Mouse (Mus musculus) kidney, embryonic 15.5 days (tissue): Measurements from ENCODE around the gene Kcnt1. TPM values are rescaled to one million over a fixed set of nuclear protein-coding genes. Genes with fewer than 3 reads are reported as not detected.

Experiments
- ATAC-seq: fragments of 200-750 bp; cut with Nextera tagmentation; replicated peaks from 2 replicates; pipeline ENCODE4 v1.8.0; 2017; ENCODE audit warnings: moderate TSS enrichment; ENCODE audit not compliant: low FRiP score
- H3K27ac ChIP-seq: fragments of 300-500 bp; sonication (generic); 2 replicates; pipeline ENCODE4 v1.5.1; 2015; ENCODE audit warnings: mild to moderate bottlenecking, inconsistent platforms
- H3K27me3 ChIP-seq: fragments of 300-500 bp; sonication (generic); 2 replicates; pipeline ENCODE4 v1.6.1; 2015; ENCODE audit warnings: inconsistent platforms
- H3K36me3 ChIP-seq: fragments of 300-500 bp; sonication (generic); 2 replicates; pipeline ENCODE4 v1.6.1; 2015; ENCODE audit warnings: inconsistent platforms
- H3K4me1 ChIP-seq: fragments of 300-500 bp; sonication (generic); 2 replicates; pipeline ENCODE4 v1.6.1; 2015; ENCODE audit warnings: inconsistent platforms
- H3K4me2 ChIP-seq: fragments of 300-500 bp; sonication (generic); 2 replicates; pipeline ENCODE4 v1.6.1; 2015; ENCODE audit warnings: moderate library complexity, mild to moderate bottlenecking, inconsistent platforms
- H3K4me3 ChIP-seq: fragments of 300-500 bp; sonication (generic); replicated peaks from 2 replicates; pipeline ENCODE4 v1.5.1; 2015; ENCODE audit warnings: mild to moderate bottlenecking, inconsistent platforms
- H3K9ac ChIP-seq: fragments of 300-500 bp; sonication (generic); 2 replicates; pipeline ENCODE4 v1.6.1; 2015; ENCODE audit warnings: mild to moderate bottlenecking, inconsistent platforms
- H3K9me3 ChIP-seq: fragments of 300-500 bp; sonication (generic); replicated peaks from 2 replicates; pipeline ENCODE4 v1.6.1; 2016; ENCODE audit warnings: inconsistent platforms
- WGBS: fragments of 180-500 bp; shearing (Covaris S2); methylation state at CpG from one replicate; pipeline ENCODE4 v1.1.7; 2015; ENCODE audit warnings: mixed read lengths; 5-methylcytosine and 5-hydroxymethylcytosine counted together
- polyA plus RNA-seq: library from polyadenylated mRNA; unstranded; fragments of >200 nt; fragmentation: Nextera tagmentation; extraction: Ambion mirVana; gene quantifications from 2 replicates; pipeline ENCODE4 v1.2.1, GENCODE M21; 2015

Kcnt1 gene
- polyA plus RNA-seq, 1 experiment from 2014 or later, result 0.96 TPM

DNA sequence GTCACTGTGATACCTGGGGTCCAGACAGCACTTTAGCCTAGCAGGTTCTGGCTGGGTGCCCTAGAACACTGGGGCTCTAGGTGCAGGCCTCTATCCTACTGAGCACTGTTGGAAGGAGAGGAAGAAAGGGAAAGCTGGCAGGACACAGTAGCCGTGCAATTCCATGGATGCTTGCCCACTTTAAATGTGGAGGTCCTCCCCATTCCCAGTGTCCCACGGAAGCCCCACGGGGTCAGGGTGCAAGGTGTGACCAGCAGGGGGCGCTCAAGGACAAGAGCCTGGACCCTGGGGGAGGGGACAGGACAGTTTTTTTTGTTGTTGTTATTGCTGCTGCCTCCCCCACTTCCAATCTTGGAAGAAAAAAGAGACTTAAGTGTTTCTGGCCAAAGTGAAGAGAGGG, 13.2 kb upstream of the Kcnt1 start:
- H3K4me1 ChIP-seq, result no peaks in the 10 kb centered on the region
- H3K9ac ChIP-seq, result no peak overlapping the region
- no peak overlapping the region for H3K27ac ChIP-seq
- no peaks in the 10 kb centered on the region for H3K27me3 ChIP-seq
- no peak overlapping the region for H3K4me3 ChIP-seq
- ATAC-seq, result no peak
- no peak overlapping the region for H3K4me2 ChIP-seq
- no peaks in the 10 kb centered on the region for H3K36me3 ChIP-seq
- H3K9me3 ChIP-seq, result no peaks in the 10 kb centered on the region
- WGBS, result 17% methylated on average over 4 of the region's 4 CpGs

DNA sequence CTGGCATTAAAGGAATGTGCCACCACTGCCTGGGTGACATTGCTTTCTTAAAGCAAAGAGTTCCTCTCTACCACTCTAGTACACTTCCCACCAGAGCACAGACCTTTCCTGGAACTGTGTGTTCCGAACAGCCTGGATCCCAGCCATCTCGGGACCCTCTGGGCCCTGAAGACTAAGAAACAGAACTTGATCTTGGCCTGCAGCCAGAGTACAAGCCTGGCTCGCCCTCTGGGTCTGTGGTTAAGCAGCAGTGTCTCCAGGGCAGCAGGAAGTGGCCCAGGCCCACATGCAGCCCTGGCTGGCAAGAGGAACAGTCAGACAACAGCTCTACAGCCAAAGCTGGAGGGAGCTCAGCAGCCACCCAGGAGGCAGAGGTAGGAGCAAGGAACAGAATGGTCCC, 10.9 kb upstream of the Kcnt1 start:
- H3K9me3 ChIP-seq, result no peaks in the 10 kb centered on the region
- no peaks in the 10 kb centered on the region for H3K36me3 ChIP-seq
- WGBS, result 54% methylated on average over 3 of the region's 3 CpGs
- H3K4me2 ChIP-seq, result no peak overlapping the region
- H3K27me3 ChIP-seq, result no peaks in the 10 kb centered on the region
- no peaks in the 10 kb centered on the region for H3K4me1 ChIP-seq
- H3K4me3 ChIP-seq, result no peak overlapping the region
- H3K9ac ChIP-seq, result no peak overlapping the region
- ATAC-seq, result no peak
- H3K27ac ChIP-seq, result no peak overlapping the region

DNA sequence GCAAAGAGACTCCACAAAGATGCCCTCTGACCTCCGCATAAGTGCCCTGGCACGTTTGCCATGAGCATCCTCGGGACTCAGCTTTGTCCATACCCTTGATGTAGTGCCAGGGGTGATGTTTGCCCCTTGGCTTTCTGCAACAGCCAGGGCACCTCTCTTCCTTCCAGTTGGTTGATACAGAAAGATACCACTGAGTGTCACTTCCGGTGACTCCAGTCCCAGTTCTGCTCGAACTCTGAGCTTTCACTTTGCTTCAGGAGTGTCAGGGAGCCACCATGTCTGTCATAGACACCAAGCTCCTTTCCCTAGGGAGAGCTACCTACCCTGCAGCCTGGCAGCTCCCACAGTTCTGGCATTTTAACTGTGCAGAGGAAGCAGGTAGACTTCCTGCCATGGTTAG, 9.5 kb upstream of the Kcnt1 start:
- H3K9ac ChIP-seq, result no peak overlapping the region
- no peak for ATAC-seq
- H3K4me2 ChIP-seq, result no peak overlapping the region
- no peak overlapping the region for H3K27ac ChIP-seq
- no peaks in the 10 kb centered on the region for H3K9me3 ChIP-seq
- 77% methylated on average over 5 of the region's 5 CpGs for WGBS
- H3K36me3 ChIP-seq, result no peaks in the 10 kb centered on the region
- no peaks in the 10 kb centered on the region for H3K27me3 ChIP-seq
- no peak overlapping the region for H3K4me3 ChIP-seq
- H3K4me1 ChIP-seq, result no peaks in the 10 kb centered on the region

DNA sequence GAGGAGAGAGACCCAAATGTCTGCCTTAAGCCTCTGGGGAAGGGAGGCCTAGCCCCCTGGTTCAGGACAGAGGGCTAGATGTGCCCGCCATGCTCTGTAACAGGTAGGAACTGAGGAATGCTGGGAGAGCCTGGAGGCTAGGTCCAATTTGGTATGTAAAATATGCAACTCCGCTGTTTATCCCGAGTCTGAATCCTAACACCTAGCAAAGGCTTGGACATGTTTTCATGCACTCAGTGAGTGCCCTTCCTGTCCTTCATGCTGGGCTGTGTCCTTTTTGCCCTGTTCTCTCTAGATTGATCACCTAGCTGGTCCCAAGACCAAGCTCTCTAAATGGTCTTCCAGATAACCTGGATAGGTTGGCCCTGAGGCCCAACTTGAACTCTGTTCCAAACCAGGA, 3.6 kb upstream of the Kcnt1 start:
- ATAC-seq, result no peak
- 87% methylated on average over 3 of the region's 3 CpGs for WGBS
- Histone ChIP-seq H3K27ac (no peak overlapping the region), H3K4me3 (no peak overlapping the region), H3K27me3 (peaks cover 22% of the 10 kb centered on the region), H3K4me1 (peaks cover 18% of the 10 kb centered on the region), H3K9ac (no peak overlapping the region), H3K4me2 (no peak overlapping the region), H3K36me3 (no peaks in the 10 kb centered on the region), H3K9me3 (no peaks in the 10 kb centered on the region)

DNA sequence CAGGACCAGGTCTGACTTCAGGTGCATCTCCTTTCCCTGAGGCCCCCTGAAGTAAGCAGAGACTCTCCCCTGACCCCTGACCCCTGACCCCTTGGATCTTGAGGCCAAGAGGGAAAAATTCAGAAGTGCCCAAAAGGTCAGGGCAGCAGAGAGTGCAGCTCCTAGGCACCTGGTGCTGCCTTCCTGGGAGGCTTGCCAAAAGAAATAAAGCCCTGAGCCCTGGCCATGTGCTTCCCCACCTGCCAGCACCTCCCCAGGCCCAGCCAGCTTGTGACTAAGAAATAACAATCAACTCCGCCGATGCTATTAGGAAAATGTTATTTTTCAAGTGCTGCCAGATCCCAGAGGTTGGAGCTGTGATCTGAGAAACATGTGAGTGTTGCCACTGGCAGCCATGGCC, 1.5 kb upstream of the Kcnt1 start:
- H3K9ac ChIP-seq, result no peak overlapping the region
- ATAC-seq, result no peak
- no peaks in the 10 kb centered on the region for H3K36me3 ChIP-seq
- peaks cover 18% of the 10 kb centered on the region for H3K4me1 ChIP-seq
- no peak overlapping the region for H3K4me2 ChIP-seq
- 62% methylated on average over 2 of the region's 2 CpGs for WGBS
- H3K27me3 ChIP-seq, result peaks cover 34% of the 10 kb centered on the region
- H3K27ac ChIP-seq, result no peak overlapping the region
- H3K4me3 ChIP-seq, result no peak overlapping the region
- H3K9me3 ChIP-seq, result no peaks in the 10 kb centered on the region

DNA sequence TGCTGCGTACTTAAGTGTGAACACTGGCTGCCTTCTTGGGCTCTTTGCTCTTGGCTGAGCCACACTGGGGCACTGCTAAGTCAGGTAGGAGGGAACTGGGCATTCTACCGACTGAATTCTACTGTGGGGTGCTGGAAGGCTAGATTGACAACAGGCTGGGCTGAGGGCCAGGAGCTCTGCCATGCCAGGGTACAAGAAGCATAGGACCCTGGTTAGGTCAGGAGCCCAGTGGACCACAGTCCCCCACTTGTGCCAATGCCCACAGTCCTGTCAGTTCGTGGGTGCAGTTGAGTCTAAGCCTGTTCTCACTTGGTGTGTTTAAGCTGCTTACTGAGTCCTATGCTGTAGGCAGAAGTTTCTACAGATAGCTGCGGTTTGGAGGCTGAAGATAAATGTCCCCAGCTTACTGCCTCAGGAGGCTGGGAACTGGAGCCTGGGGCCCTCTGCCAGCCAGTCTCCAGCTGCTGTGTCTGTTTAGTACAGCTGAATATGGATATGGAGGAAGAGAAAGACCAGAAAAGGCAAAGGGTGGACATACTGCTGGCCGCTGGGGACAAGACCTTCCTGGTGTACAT, 751 bp upstream of the Kcnt1 start:
- Histone ChIP-seq H3K27ac (no peak overlapping the region), H3K4me3 (peak overlapping the region; percentile 56; the same call in 1 of the 2 replicates), H3K27me3 (peaks cover 34% of the 10 kb centered on the region), H3K9ac (no peak overlapping the region), H3K36me3 (no peaks in the 10 kb centered on the region), H3K4me2 (peak overlapping the region; percentile 97), H3K9me3 (no peaks in the 10 kb centered on the region), H3K4me1 (peaks cover 18% of the 10 kb centered on the region)
- no peak for ATAC-seq
- whole genome bisulfite sequencing, result 64% methylated on average over 5 of the region's 5 CpGs

DNA sequence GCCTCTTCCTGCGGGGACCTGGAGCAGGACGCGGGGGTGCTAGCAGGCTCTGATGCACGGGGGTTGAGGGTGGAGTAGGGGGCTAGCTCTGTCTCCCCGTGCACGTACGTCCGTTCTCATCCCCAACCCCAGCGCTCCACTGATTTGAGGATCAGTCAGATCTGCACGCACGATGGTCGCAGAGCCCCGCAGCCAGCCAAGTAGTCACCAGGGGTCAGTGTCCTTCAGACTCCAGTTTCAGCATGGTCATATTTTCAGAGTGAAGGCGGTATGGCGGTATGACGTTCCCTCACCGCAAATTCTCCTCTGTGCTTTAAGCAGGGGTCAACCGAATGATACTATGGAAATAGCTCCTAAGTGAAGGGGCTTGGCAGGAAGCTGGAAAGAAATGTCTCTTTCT, 696 bp downstream of the Kcnt1 start:
- Histone ChIP-seq H3K9me3 (no peaks in the 10 kb centered on the region), H3K4me1 (peaks cover 18% of the 10 kb centered on the region), H3K27me3 (peaks cover 34% of the 10 kb centered on the region), H3K36me3 (no peaks in the 10 kb centered on the region), H3K9ac (no peak overlapping the region), H3K4me2 (peak overlapping the region; percentile 97), H3K27ac (no peak overlapping the region), H3K4me3 (peak overlapping the region; percentile 56)
- 5% methylated on average over 18 of the region's 18 CpGs for WGBS
- no peak for ATAC-seq

DNA sequence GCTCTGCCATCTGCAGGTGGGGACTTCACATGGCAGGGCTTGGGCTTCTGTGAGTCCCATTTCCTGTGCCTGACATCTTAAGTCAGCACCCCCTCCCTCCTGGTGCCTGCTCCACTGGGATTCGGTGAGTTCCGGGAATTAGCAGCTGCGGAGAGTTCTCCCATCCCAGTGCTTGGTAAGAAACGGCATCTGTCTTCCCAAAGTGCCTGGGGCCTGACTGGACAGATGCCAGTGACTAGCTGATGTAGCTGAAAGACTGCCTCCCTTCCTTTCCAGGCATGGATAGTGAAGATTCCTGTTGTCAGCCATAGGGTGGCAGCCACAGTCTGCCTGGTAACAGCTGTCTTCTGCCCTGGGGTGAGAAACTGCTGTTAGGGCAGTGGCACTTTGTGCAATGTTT, 1.9 kb downstream of the Kcnt1 start:
- Histone ChIP-seq H3K4me1 (peaks cover 18% of the 10 kb centered on the region), H3K27me3 (peaks cover 34% of the 10 kb centered on the region), H3K36me3 (no peaks in the 10 kb centered on the region), H3K4me3 (no peak overlapping the region), H3K27ac (no peak overlapping the region), H3K9me3 (no peaks in the 10 kb centered on the region), H3K9ac (no peak overlapping the region), H3K4me2 (no peak overlapping the region)
- 14% methylated on average over 4 of the region's 4 CpGs for whole genome bisulfite sequencing
- no peak for ATAC-seq

DNA sequence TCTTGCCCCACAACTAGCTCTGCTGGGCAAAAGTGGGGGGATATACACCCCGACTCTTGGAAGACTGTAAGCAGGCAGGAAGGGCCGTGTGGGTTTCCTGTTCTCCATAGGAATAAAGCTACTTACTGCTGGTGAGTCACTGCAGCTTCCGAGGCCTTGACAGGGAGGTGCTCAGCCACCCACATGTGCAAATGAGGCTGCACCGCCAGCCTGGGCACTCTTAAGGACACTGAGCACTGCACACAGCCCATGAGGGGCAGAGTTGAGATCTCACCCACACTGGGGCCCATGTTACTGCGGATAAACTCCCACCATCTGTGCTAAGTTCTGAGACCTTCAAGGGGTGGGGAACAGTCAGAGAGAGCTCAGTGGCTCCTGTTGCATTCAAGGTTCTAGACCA, 3.1 kb downstream of the Kcnt1 start:
- 58% methylated on average over 5 of the region's 5 CpGs for WGBS
- no peak overlapping the region for H3K4me2 ChIP-seq
- no peak overlapping the region for H3K9ac ChIP-seq
- no peak overlapping the region for H3K4me3 ChIP-seq
- no peaks in the 10 kb centered on the region for H3K36me3 ChIP-seq
- peaks cover 34% of the 10 kb centered on the region for H3K27me3 ChIP-seq
- H3K4me1 ChIP-seq, result peaks cover 18% of the 10 kb centered on the region
- no peak overlapping the region for H3K27ac ChIP-seq
- H3K9me3 ChIP-seq, result no peaks in the 10 kb centered on the region
- no peak for ATAC-seq

DNA sequence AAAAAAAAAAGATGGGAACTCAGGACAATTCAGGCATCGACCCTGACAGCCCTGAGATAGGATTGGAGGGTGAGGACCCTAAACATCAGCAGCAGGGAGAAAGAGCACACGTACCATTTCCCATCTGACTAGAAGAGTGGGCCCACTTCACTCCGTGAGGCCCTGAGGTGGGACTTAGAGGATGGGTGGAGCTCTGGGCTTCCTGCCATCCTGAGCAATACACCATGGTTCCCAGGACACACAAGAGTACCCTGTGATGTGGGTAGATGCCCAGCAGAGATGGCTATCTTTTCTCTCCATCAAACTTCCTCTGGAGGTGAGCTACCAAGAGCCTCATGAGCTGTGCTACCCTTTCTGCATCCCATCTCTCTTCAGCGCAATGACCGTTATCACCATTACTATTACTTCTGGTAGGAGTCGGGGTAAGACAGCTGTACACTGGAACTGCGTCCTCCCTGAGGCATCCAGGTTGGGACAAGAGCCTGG, 13.8 kb downstream of the Kcnt1 start:
- H3K36me3 ChIP-seq, result no peaks in the 10 kb centered on the region
- H3K4me2 ChIP-seq, result peak overlapping the region; percentile 81
- H3K9ac ChIP-seq, result no peak overlapping the region
- H3K4me3 ChIP-seq, result peak overlapping the region; percentile 44
- H3K4me1 ChIP-seq, result peaks cover 8% of the 10 kb centered on the region
- no peaks in the 10 kb centered on the region for H3K9me3 ChIP-seq
- no peak for ATAC-seq
- H3K27ac ChIP-seq, result no peak overlapping the region
- H3K27me3 ChIP-seq, result peaks cover 41% of the 10 kb centered on the region
- WGBS, result 25% methylated on average over 7 of the region's 7 CpGs

DNA sequence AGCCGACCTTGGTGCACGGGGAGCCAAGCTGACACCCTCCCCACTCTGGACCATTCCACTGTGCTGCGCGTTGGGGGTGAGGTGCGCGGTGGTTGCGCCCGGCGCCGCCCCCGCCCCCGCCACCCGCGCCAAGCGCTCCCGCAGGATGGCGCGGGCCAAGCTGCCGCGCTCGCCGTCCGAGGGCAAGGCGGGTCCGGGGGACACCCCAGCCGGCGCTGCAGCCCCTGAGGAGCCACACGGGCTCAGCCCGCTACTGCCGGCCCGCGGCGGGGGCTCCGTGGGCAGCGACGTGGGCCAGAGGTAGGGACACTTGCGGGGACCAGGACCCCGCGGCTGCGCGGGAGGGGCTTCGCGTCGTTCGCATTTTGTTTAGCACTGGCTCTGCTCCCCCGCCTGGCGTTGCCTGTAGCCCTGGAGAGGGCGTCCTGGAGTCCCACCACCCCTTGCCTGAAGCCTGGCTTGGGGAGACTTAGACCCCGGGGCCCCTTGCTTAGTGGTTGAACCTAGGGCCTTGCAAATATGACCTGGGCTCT, 14.3 kb downstream of the Kcnt1 start:
- Histone ChIP-seq H3K36me3 (no peaks in the 10 kb centered on the region), H3K4me3 (peak overlapping the region; percentile 44), H3K9ac (peak overlapping the region; percentile 31; the same call in 1 of the 2 replicates), H3K9me3 (no peaks in the 10 kb centered on the region), H3K27ac (no peak overlapping the region), H3K4me2 (peak overlapping the region; percentile 81), H3K27me3 (peaks cover 41% of the 10 kb centered on the region), H3K4me1 (peaks cover 8% of the 10 kb centered on the region)
- 3% methylated on average over 49 of the region's 49 CpGs for WGBS
- no peak for ATAC-seq

DNA sequence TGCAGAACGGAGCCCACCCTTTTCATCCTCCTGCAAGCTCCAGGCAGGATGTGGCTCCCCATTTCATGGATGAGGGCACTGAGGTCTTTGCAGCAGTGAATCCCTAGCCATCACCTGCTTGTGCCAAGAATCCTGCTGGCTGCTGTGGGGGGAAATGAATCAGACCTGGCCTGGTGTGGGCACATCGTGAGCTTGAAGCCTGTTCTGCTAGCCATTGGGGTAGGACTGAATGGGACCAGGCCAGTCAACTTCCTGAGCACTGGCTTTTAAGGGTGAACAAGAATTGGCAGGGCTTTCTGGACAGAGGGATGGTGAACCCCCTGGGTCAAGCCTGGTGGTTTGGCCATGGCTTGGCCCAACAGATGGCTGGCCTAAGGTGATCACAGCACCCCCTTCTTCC, 15.0 kb downstream of the Kcnt1 start:
- Histone ChIP-seq H3K9me3 (no peaks in the 10 kb centered on the region), H3K27ac (no peak overlapping the region), H3K4me2 (no peak overlapping the region), H3K4me3 (no peak overlapping the region), H3K4me1 (peaks cover 8% of the 10 kb centered on the region), H3K27me3 (peaks cover 41% of the 10 kb centered on the region), H3K36me3 (no peaks in the 10 kb centered on the region), H3K9ac (no peak overlapping the region)
- WGBS, result 78% methylated on average over 2 of the region's 2 CpGs
- ATAC-seq, result no peak

DNA sequence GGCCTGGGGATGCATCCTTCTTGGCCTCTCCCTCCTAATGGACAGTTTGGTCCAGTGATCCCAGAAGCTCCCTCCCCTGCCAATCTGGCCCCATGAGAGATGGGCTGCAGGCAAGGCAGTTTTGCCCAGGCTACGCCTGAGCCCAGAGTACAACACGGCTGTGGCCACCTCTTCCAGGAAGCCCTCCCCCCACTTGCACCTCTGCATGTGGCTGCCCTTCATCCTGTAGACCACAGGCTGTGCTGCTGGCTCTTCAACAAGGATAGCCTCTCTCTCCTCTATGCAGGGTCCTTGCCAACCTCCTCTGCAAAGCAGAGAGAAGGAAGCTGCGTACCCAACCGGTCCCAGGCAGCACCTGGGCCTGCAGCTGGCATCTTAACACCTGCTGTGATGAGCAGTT, 15.5 kb downstream of the Kcnt1 start:
- ATAC-seq, result no peak
- 80% methylated on average over 4 of the region's 4 CpGs for WGBS

More for the DNA sequence above, 15.5 kb downstream of the Kcnt1 start:
- Histone ChIP-seq H3K36me3 (no peaks in the 10 kb centered on the region), H3K27me3 (peaks cover 41% of the 10 kb centered on the region), H3K9ac (no peak overlapping the region), H3K4me1 (peaks cover 8% of the 10 kb centered on the region), H3K9me3 (no peaks in the 10 kb centered on the region), H3K4me2 (no peak overlapping the region), H3K4me3 (no peak overlapping the region), H3K27ac (no peak overlapping the region)
